ENCODE assay signal across 9 mouse cellular contexts in the genomic region with DNA sequence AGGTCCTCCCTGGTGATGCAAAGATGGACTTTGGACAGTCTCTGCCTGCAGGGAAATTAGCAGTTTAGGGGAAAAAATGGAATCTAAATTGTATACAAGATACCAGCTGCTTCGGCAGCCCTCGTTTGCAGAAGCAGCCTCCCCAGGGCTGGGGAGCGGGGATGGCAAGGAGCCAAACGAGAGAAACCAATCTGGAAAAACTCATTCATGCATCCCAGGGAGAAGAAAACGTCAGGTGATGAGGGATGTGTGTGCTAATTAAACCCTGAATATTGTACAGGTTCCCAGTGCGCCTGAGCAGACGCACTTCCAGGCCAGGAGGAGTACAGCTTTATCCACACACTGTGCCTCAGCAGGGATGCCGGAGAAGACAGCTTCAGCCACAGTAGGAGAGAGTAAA. TPM values are rescaled to one million over a fixed set of nuclear protein-coding genes. Genes with fewer than 3 reads are reported as not detected.
DNase-seq lines count a peak whose midpoint lies in the region; ATAC-seq and TF ChIP-seq lines count a peak whose summit lies in the region.
"Had no signal": no experiment of that assay in that cellular context is flagged by ENCODE, and none has a peak within 500 bp of the region (broad histone marks: within the 10 kb centered on the region; RNA-seq: fewer than 3 reads in every experiment).

No protein-coding gene starts in this region.

- no peak for TF ChIP-seq CTCF in hindbrain, postnatal 0 days (IDR thresholded peaks at IDR 0.05; ENCODE audit: low read depth)
- TF ChIP-seq CTCF in midbrain, postnatal 0 days (IDR thresholded peaks at IDR 0.05): no peak

- no peaks in the 10 kb centered on the region for H3K27me3 ChIP-seq in hindbrain, postnatal 0 days (ENCODE audit: insufficient read depth, low read length)
- H3K27me3 ChIP-seq in midbrain, postnatal 0 days (ENCODE audit: insufficient read depth, low read length): no peaks in the 10 kb centered on the region

- 0 out of 2 replicates have a peak, but pooled peaks have one; percentile 6 for ATAC-seq in hindbrain, postnatal 0 days
- ATAC-seq in midbrain, postnatal 0 days (ENCODE audit: low FRiP score): no peak
- no peak for ATAC-seq in erythroblast, adult 5-6 weeks (replicated peaks; ENCODE audit: low FRiP score, poor library complexity, severe bottlenecking)

- H3K4me3 ChIP-seq in hindbrain, postnatal 0 days (ENCODE audit: low read length): 0 out of 2 replicates have a peak overlapping the region, but pooled peaks have one; percentile 1
- peak overlapping the region; percentile 1; the same call in 1 of the 2 replicates for H3K4me3 ChIP-seq in midbrain, postnatal 0 days (ENCODE audit: low read depth, low read length)

- peaks cover 7% of the 10 kb centered on the region; the same call in 1 of the 2 replicates for H3K4me1 ChIP-seq in hindbrain, postnatal 0 days (ENCODE audit: insufficient read depth, low read length)
- H3K4me1 ChIP-seq in midbrain, postnatal 0 days (ENCODE audit: insufficient read depth, low read length): peaks cover 6% of the 10 kb centered on the region; the same call in 1 of the 2 replicates

- peak overlapping the region; percentile 71 for H3K4me2 ChIP-seq in hindbrain, postnatal 0 days (ENCODE audit: low read depth, low read length)
- H3K4me2 ChIP-seq in midbrain, postnatal 0 days (ENCODE audit: low read depth, low read length, poor library complexity, severe bottlenecking): peak overlapping the region; percentile 92

- peak; percentile 51 for DNase-seq in cerebellum, adult 11 months
- DNase-seq in cerebellum, adult 8-10 months: no peak
- peak; percentile 76 to 81 for DNase-seq in cerebellum, postnatal 10 days
- DNase-seq in hindbrain, postnatal 0 days (ENCODE audit: low spot score): peak; percentile 82
- peak; percentile 74 for DNase-seq in midbrain, postnatal 0 days (ENCODE audit: low spot score)
- no peak for DNase-seq in adrenal gland, postnatal 36 days
- DNase-seq in adrenal gland, adult (ENCODE audit: inconsistent age in 2 of 2, low spot score in 1 of 2): no peak
- DNase-seq: kidney, postnatal 10 days had no signal

- no peak overlapping the region for H3K9ac ChIP-seq in hindbrain, postnatal 0 days (replicated peaks; ENCODE audit: low read length)
- no peak overlapping the region for H3K9ac ChIP-seq in midbrain, postnatal 0 days (replicated peaks; ENCODE audit: low read length, poor library complexity, severe bottlenecking)

- no peaks in the 10 kb centered on the region for H3K36me3 ChIP-seq in hindbrain, postnatal 0 days (ENCODE audit: insufficient read depth, low read length)
- H3K36me3 ChIP-seq in midbrain, postnatal 0 days (ENCODE audit: insufficient read depth, low read length): peaks cover under 1% of the 10 kb centered on the region; the same call in 1 of the 2 replicates

- WGBS in hindbrain, postnatal 0 days: 20% methylated on average over 8 of the region's 8 CpGs
- WGBS in midbrain, postnatal 0 days: 24% methylated on average over 8 of the region's 8 CpGs

- no peaks in the 10 kb centered on the region for H3K9me3 ChIP-seq in hindbrain, postnatal 0 days (ENCODE audit: low read length)
- H3K9me3 ChIP-seq in midbrain, postnatal 0 days (ENCODE audit: low read length): no peaks in the 10 kb centered on the region

- H3K27ac ChIP-seq in hindbrain, postnatal 0 days: peak overlapping the region; percentile 97; the same call in 1 of the 2 replicates
- H3K27ac ChIP-seq in midbrain, postnatal 0 days (ENCODE audit: low read depth, low read length): no peak overlapping the region

RNA-seq across cellular contexts. Expression of gene Podxl2, which starts 3.3 kb away (rescaled TPM):
- total RNA-seq in hindbrain, postnatal 0 days (2014; rRNA removed): 1,247 and 1,290 TPM in 2 replicates
- polyA plus RNA-seq in hindbrain, postnatal 0 days (2015; fragmentation: Nextera tagmentation; extraction: Ambion mirVana): 675 and 695 TPM in 2 replicates
- total RNA-seq in midbrain, postnatal 0 days (2014; rRNA removed): 883 and 1,011 TPM in 2 replicates
- 727 and 776 TPM in 2 replicates for polyA plus RNA-seq in midbrain, postnatal 0 days (2015; fragmentation: Nextera tagmentation; extraction: Ambion mirVana)
- not detected in 2 replicates for total RNA-seq in erythroblast, adult 5-6 weeks (2015; ENCODE audit: low replicate concordance)
- total RNA-seq in erythroblast, adult 5-6 weeks (2017; ENCODE audit: low replicate concordance): not detected in 2 replicates
- 10 to 100 TPM; 34.6 to 61.1 TPM for total RNA-seq in adrenal gland, postnatal 36 days (2021)

RNA-seq across cellular contexts. Expression of gene Mcm2, which starts 27.0 kb away (rescaled TPM):
- 35.3 and 37.0 TPM in 2 replicates for total RNA-seq in hindbrain, postnatal 0 days (2014; rRNA removed)
- polyA plus RNA-seq in hindbrain, postnatal 0 days (2015; fragmentation: Nextera tagmentation; extraction: Ambion mirVana): 21.7 and 23.3 TPM in 2 replicates
- 11.4 and 16.2 TPM in 2 replicates for total RNA-seq in midbrain, postnatal 0 days (2014; rRNA removed)
- 7.6 and 7.7 TPM in 2 replicates for polyA plus RNA-seq in midbrain, postnatal 0 days (2015; fragmentation: Nextera tagmentation; extraction: Ambion mirVana)
- 30.6 and 34.7 TPM in 2 replicates for total RNA-seq in erythroblast, adult 5-6 weeks (2015; ENCODE audit: low replicate concordance)
- total RNA-seq in erythroblast, adult 5-6 weeks (2017; ENCODE audit: low replicate concordance): 78.5 and 87.8 TPM in 2 replicates
- 10 to 100 TPM; 28.9 to 40.1 TPM for total RNA-seq in adrenal gland, postnatal 36 days (2021)

RNA-seq across cellular contexts. Expression of gene Abtb1, which starts 29.8 kb away (rescaled TPM):
- 62.6 and 78.9 TPM in 2 replicates for total RNA-seq in hindbrain, postnatal 0 days (2014; rRNA removed)
- polyA plus RNA-seq in hindbrain, postnatal 0 days (2015; fragmentation: Nextera tagmentation; extraction: Ambion mirVana): 31.5 and 34.8 TPM in 2 replicates
- 60.2 and 65.7 TPM in 2 replicates for total RNA-seq in midbrain, postnatal 0 days (2014; rRNA removed)
- 29.2 and 34.9 TPM in 2 replicates for polyA plus RNA-seq in midbrain, postnatal 0 days (2015; fragmentation: Nextera tagmentation; extraction: Ambion mirVana)
- 78.6 and 90.1 TPM in 2 replicates for total RNA-seq in erythroblast, adult 5-6 weeks (2015; ENCODE audit: low replicate concordance)
- 218 and 344 TPM in 2 replicates for total RNA-seq in erythroblast, adult 5-6 weeks (2017; ENCODE audit: low replicate concordance)
- 10 to 100 TPM; 19.3 to 30.3 TPM for total RNA-seq in adrenal gland, postnatal 36 days (2021)

RNA-seq across cellular contexts. Expression of gene Tpra1, which starts 30.5 kb away (rescaled TPM):
- total RNA-seq in hindbrain, postnatal 0 days (2014; rRNA removed): 55.2 and 88.4 TPM in 2 replicates
- 49.4 and 56.0 TPM in 2 replicates for polyA plus RNA-seq in hindbrain, postnatal 0 days (2015; fragmentation: Nextera tagmentation; extraction: Ambion mirVana)
- 65.7 and 69.7 TPM in 2 replicates for total RNA-seq in midbrain, postnatal 0 days (2014; rRNA removed)
- polyA plus RNA-seq in midbrain, postnatal 0 days (2015; fragmentation: Nextera tagmentation; extraction: Ambion mirVana): 52.7 and 67.5 TPM in 2 replicates
- 112 and 136 TPM in 2 replicates for total RNA-seq in erythroblast, adult 5-6 weeks (2015; ENCODE audit: low replicate concordance)
- 210 and 272 TPM in 2 replicates for total RNA-seq in erythroblast, adult 5-6 weeks (2017; ENCODE audit: low replicate concordance)
- total RNA-seq in adrenal gland, postnatal 36 days (2021): 100 to 1,000 TPM; 104 TPM

Comparison
In these comparisons a context has a peak if more than half of its experiments do, and no peak if none do; other contexts are left out.
1. DNase-seq: peak in cerebellum, adult 11 months (single experiment), cerebellum, postnatal 10 days (2 of 2), hindbrain, postnatal 0 days (single experiment) and midbrain, postnatal 0 days (single experiment); none in cerebellum, adult 8-10 months (single experiment), adrenal gland, postnatal 36 days (0 of 2) and adrenal gland, adult (0 of 2).
2. RNA of gene Podxl2, which starts 3.3 kb away (total RNA-seq): 1,247 to 1,290 TPM in hindbrain, postnatal 0 days, 883 to 1,011 TPM in midbrain, postnatal 0 days and 34.6 to 61.1 TPM in adrenal gland, postnatal 36 days; not detected in erythroblast, adult 5-6 weeks; every median in the first group is over 10 times any median in the second.